Mouse (Mus musculus): Measurements from ENCODE around the gene Ksr1. TPM values are rescaled to one million over a fixed set of nuclear protein-coding genes. Genes with fewer than 3 reads are reported as not detected.

Ksr1 gene
- total and polyA plus RNA-seq, 2 experiments, result 0.65 to 1.5 TPM

- TF ChIP-seq POLR2A (IDR thresholded peaks at IDR 0.05; ENCODE audit: extremely low read depth, insufficient read depth, low read length), result no peak
- no peak for TF ChIP-seq CTCF (IDR thresholded peaks at IDR 0.05; ENCODE audit: low read depth, low read length)
- WGBS, result 62% methylated on average over 5 of the region's 5 CpGs
- Histone ChIP-seq H3K4me3 (ENCODE audit: insufficient read depth, low read depth, low read length) (no peak overlapping the region), H3K9ac (ENCODE audit: low read depth, low read length) (no peak overlapping the region), H3K79me2 (ENCODE audit: control insufficient read depth, insufficient read depth, low read length) (no peaks in the 10 kb centered on the region), H3K36me3 (ENCODE audit: control insufficient read depth, insufficient read depth, low read length) (no peaks in the 10 kb centered on the region), H3K4me1 (ENCODE audit: control insufficient read depth, insufficient read depth, low read length) (peaks cover 4% of the 10 kb centered on the region), H3K27me3 (ENCODE audit: control insufficient read depth, insufficient read depth, low read length) (no peaks in the 10 kb centered on the region), H3K27ac (replicated peaks; ENCODE audit: insufficient read depth, low read depth, low read length) (no peak overlapping the region)
- DNase-seq (ENCODE audit: extremely low read depth, low read depth, low spot score), result no peak
Measured at GRCm38 (mm10) chr11:79006417-79006816, 139.8 kb downstream of the Ksr1 start.

DNA sequence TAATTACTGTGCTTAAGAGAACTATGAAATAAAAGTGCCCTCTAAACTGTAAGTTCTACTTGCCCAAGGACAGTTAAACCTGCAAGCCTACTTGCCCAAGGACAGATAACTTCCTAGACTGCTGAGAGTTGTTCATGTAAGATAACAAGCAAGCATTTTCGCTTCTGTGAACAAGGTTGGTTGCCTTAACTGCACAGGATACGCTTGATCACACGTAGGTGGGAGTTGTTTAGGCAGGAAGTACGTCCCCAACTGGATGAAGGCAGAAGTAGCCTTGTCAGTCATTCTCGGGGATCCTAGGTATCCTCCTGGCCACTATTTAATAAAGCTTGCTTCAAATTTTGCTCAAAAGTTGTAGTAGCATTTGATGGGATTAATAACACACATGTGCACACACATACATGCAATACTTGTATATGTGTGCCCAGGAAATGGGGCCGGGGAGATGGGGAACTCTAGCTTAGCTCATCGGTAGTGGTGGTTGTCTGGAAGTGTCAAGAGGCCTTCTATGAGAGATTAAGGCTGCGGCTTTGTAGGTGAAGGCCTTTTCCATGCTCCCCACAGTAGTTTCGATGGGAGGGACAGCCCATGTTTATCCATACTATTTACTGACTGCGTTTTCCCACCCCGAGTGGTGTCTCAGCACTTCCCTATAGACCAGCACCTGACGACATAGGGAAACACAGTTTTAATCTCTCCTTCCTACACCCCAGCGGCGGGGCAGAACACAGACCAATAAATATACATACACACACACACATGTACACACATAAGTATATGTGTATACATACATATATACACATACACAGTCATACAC is 140.4 kb downstream of the Ksr1 start:
- Histone ChIP-seq H3K4me1 (ENCODE audit: control insufficient read depth, insufficient read depth, low read length) (peaks cover 4% of the 10 kb centered on the region), H3K79me2 (ENCODE audit: control insufficient read depth, insufficient read depth, low read length) (no peaks in the 10 kb centered on the region), H3K27ac (replicated peaks; ENCODE audit: insufficient read depth, low read depth, low read length) (no peak overlapping the region), H3K36me3 (ENCODE audit: control insufficient read depth, insufficient read depth, low read length) (no peaks in the 10 kb centered on the region), H3K27me3 (ENCODE audit: control insufficient read depth, insufficient read depth, low read length) (no peaks in the 10 kb centered on the region), H3K4me3 (ENCODE audit: insufficient read depth, low read depth, low read length) (no peak overlapping the region), H3K9ac (ENCODE audit: low read depth, low read length) (no peak overlapping the region)
- 82% methylated on average over 14 of the region's 14 CpGs for WGBS
- TF ChIP-seq CTCF (IDR thresholded peaks at IDR 0.05; ENCODE audit: low read depth, low read length) (no peak), POLR2A (IDR thresholded peaks at IDR 0.05; ENCODE audit: extremely low read depth, insufficient read depth, low read length) (no peak)
- DNase-seq (ENCODE audit: extremely low read depth, low read depth, low spot score), result no peak

- Histone ChIP-seq H3K27me3 (ENCODE audit: control insufficient read depth, insufficient read depth, low read length) (no peaks in the 10 kb centered on the region), H3K4me1 (ENCODE audit: control insufficient read depth, insufficient read depth, low read length) (peaks cover 4% of the 10 kb centered on the region), H3K79me2 (ENCODE audit: control insufficient read depth, insufficient read depth, low read length) (no peaks in the 10 kb centered on the region), H3K9ac (ENCODE audit: low read depth, low read length) (no peak overlapping the region), H3K27ac (replicated peaks; ENCODE audit: insufficient read depth, low read depth, low read length) (no peak overlapping the region), H3K36me3 (ENCODE audit: control insufficient read depth, insufficient read depth, low read length) (no peaks in the 10 kb centered on the region), H3K4me3 (ENCODE audit: insufficient read depth, low read depth, low read length) (no peak overlapping the region)
- no peak for DNase-seq (ENCODE audit: extremely low read depth, low read depth, low spot score)
- WGBS, result 72% methylated on average over 10 of the region's 10 CpGs
- no peak for TF ChIP-seq CTCF (IDR thresholded peaks at IDR 0.05; ENCODE audit: low read depth, low read length)
- no peak for TF ChIP-seq POLR2A (IDR thresholded peaks at IDR 0.05; ENCODE audit: extremely low read depth, insufficient read depth, low read length)
Measured at GRCm38 (mm10) chr11:79003769-79004638, 142.2 kb downstream of the Ksr1 start.

- Histone ChIP-seq H3K36me3 (ENCODE audit: control insufficient read depth, insufficient read depth, low read length) (no peaks in the 10 kb centered on the region), H3K9ac (ENCODE audit: low read depth, low read length) (no peak overlapping the region), H3K27me3 (ENCODE audit: control insufficient read depth, insufficient read depth, low read length) (no peaks in the 10 kb centered on the region), H3K4me3 (ENCODE audit: insufficient read depth, low read depth, low read length) (no peak overlapping the region), H3K4me1 (ENCODE audit: control insufficient read depth, insufficient read depth, low read length) (peaks cover 4% of the 10 kb centered on the region), H3K79me2 (ENCODE audit: control insufficient read depth, insufficient read depth, low read length) (no peaks in the 10 kb centered on the region), H3K27ac (replicated peaks; ENCODE audit: insufficient read depth, low read depth, low read length) (no peak overlapping the region; the same call in 1 of the 2 replicates)
- 77% methylated on average over 11 of the region's 11 CpGs for WGBS
- TF ChIP-seq CTCF (IDR thresholded peaks at IDR 0.05; ENCODE audit: low read depth, low read length) (no peak), POLR2A (IDR thresholded peaks at IDR 0.05; ENCODE audit: extremely low read depth, insufficient read depth, low read length) (no peak)
- no peak for DNase-seq (ENCODE audit: extremely low read depth, low read depth, low spot score)
Measured at GRCm38 (mm10) chr11:79003053-79003768, 143.0 kb downstream of the Ksr1 start.

- Histone ChIP-seq H3K4me3 (ENCODE audit: insufficient read depth, low read depth, low read length) (no peak overlapping the region), H3K36me3 (ENCODE audit: control insufficient read depth, insufficient read depth, low read length) (no peaks in the 10 kb centered on the region), H3K27me3 (ENCODE audit: control insufficient read depth, insufficient read depth, low read length) (no peaks in the 10 kb centered on the region), H3K9ac (ENCODE audit: low read depth, low read length) (no peak overlapping the region), H3K4me1 (ENCODE audit: control insufficient read depth, insufficient read depth, low read length) (peaks cover 4% of the 10 kb centered on the region), H3K27ac (replicated peaks; ENCODE audit: insufficient read depth, low read depth, low read length) (0 out of 2 replicates have a peak overlapping the region, but pooled peaks have one; percentile 41), H3K79me2 (ENCODE audit: control insufficient read depth, insufficient read depth, low read length) (no peaks in the 10 kb centered on the region)
- TF ChIP-seq CTCF (IDR thresholded peaks at IDR 0.05; ENCODE audit: low read depth, low read length), result no peak
- no peak for TF ChIP-seq POLR2A (IDR thresholded peaks at IDR 0.05; ENCODE audit: extremely low read depth, insufficient read depth, low read length)
- no peak for DNase-seq (ENCODE audit: extremely low read depth, low read depth, low spot score)
- WGBS, result 73% methylated on average over 5 of the region's 5 CpGs
Measured at GRCm38 (mm10) chr11:79002551-79002951, 143.7 kb downstream of the Ksr1 start.

Measured in liver, adult 2 months (tissue).